In the genomic region with DNA sequence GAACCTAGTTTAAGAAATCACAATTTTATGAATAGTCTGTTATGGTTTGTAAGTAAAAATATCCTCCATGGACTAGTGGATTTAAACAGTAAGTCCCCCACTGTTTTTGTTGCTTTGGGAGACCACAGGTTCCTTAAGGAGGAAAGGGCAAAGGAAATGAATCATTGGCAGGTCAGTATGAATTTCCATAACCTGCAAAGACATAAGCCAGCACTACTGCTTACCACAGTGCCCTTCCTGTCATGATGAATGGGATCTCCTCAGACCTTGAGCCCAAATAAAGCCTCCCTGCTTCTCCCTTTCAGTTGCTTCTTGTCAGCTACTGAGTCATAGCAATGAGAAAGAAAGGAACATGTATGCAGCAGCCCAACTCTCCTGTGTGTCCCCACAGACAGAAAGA, we compare ENCODE assay signal across 22 mouse cellular contexts.
DNase-seq lines count a peak whose midpoint lies in the region; ATAC-seq and TF ChIP-seq lines count a peak whose summit lies in the region.
"Had no signal": no experiment of that assay in that cellular context is flagged by ENCODE, and none has a peak within 500 bp of the region (broad histone marks: within the 10 kb centered on the region; RNA-seq: fewer than 3 reads in every experiment).

No protein-coding gene starts in this region.

- H3K9me3 ChIP-seq in liver, embryonic 12.5 days (replicated peaks), result no peaks in the 10 kb centered on the region
- H3K9me3 ChIP-seq: forebrain, embryonic 10.5 days; heart, embryonic 15.5 days; hindbrain, embryonic 13.5 days; intestine, embryonic 15.5 days had no signal

- no peak overlapping the region for H3K4me3 ChIP-seq in heart, adult 2 months
- no peak overlapping the region for H3K4me3 ChIP-seq in liver, embryonic 12.5 days
- H3K4me3 ChIP-seq: erythroblast, embryonic 14.5 days; forebrain, embryonic 10.5 days; heart, embryonic 15.5 days; hindbrain, embryonic 13.5 days; intestine, embryonic 15.5 days had no signal

- H3K4me2 ChIP-seq in liver, embryonic 12.5 days, result no peak overlapping the region
- H3K4me2 ChIP-seq: heart, embryonic 11.5 days; heart, embryonic 15.5 days; hindbrain, embryonic 13.5 days; intestine, embryonic 15.5 days had no signal

- TF ChIP-seq POLR2A in heart, adult 2 months (IDR thresholded peaks at IDR 0.05; ENCODE audit: insufficient read depth, low read depth, low read length), result no peak

- DNase-seq in heart, adult 11 months, result peak; percentile 27
- no peak for DNase-seq in heart, adult 2 months
- peak; percentile 85 for DNase-seq in 416B (ENCODE audit: low read depth)
- DNase-seq in adrenal gland, postnatal 10 days, result peak; percentile 2
- DNase-seq in forelimb bud, embryonic 11.5 days (ENCODE audit: low read depth, low spot score), result peak; percentile 7
- DNase-seq in cerebellum, adult 9-10 months, result no peak
- DNase-seq: cerebellum, adult 11-12 months; cerebellum, adult 9-11 months; cerebellum, postnatal 36 days; gastrocnemius, postnatal 36 days; heart, adult 18-20 months; heart, postnatal 14 days; kidney, adult 18-20 months had no signal

- no peak for ATAC-seq in liver, embryonic 12.5 days
- ATAC-seq: forebrain, embryonic 14.5 days; intestine, embryonic 15.5 days had no signal

- no peak overlapping the region for H3K9ac ChIP-seq in heart, adult 2 months (ENCODE audit: low read depth, low read length)
- H3K9ac ChIP-seq in liver, embryonic 12.5 days, result no peak overlapping the region
- H3K9ac ChIP-seq: heart, embryonic 15.5 days; hindbrain, embryonic 13.5 days; intestine, embryonic 15.5 days had no signal

- no peak for TF ChIP-seq EP300 in heart, adult 2 months (IDR thresholded peaks at IDR 0.05; ENCODE audit: insufficient read depth, low read depth, low read length)

- H3K79me2 ChIP-seq in heart, adult 2 months (replicated peaks; ENCODE audit: control insufficient read depth, insufficient read depth, low read length), result no peaks in the 10 kb centered on the region

- no peak overlapping the region for H3K27ac ChIP-seq in heart, adult 2 months
- H3K27ac ChIP-seq in liver, embryonic 12.5 days, result no peak overlapping the region
- H3K27ac ChIP-seq: heart, embryonic 15.5 days; hindbrain, embryonic 13.5 days; intestine, embryonic 15.5 days had no signal

- no peaks in the 10 kb centered on the region for H3K36me3 ChIP-seq in heart, adult 2 months (ENCODE audit: control insufficient read depth, insufficient read depth, low read length)
- H3K36me3 ChIP-seq in liver, embryonic 12.5 days, result no peaks in the 10 kb centered on the region
- H3K36me3 ChIP-seq: forebrain, embryonic 10.5 days; heart, embryonic 15.5 days; hindbrain, embryonic 13.5 days; intestine, embryonic 15.5 days had no signal

- no peaks in the 10 kb centered on the region for H3K27me3 ChIP-seq in heart, adult 2 months (ENCODE audit: control insufficient read depth, insufficient read depth, low read length)
- H3K27me3 ChIP-seq in liver, embryonic 12.5 days (replicated peaks), result no peaks in the 10 kb centered on the region
- H3K27me3 ChIP-seq: CH12.LX; heart, embryonic 15.5 days; hindbrain, embryonic 13.5 days; intestine, embryonic 15.5 days had no signal

- H3K4me1 ChIP-seq in heart, adult 2 months (ENCODE audit: control insufficient read depth, insufficient read depth, low read length), result no peaks in the 10 kb centered on the region
- no peaks in the 10 kb centered on the region for H3K4me1 ChIP-seq in liver, embryonic 12.5 days
- H3K4me1 ChIP-seq: heart, embryonic 15.5 days; hindbrain, embryonic 13.5 days; intestine, embryonic 15.5 days had no signal

- no peak for TF ChIP-seq CTCF in heart, adult 2 months (IDR thresholded peaks at IDR 0.05)

- intact Hi-C loops in heart, adult 2 months (cut with DNase I), result no loop called here

Comparison
In these comparisons a context has a peak if more than half of its experiments do, and no peak if none do; other contexts are left out.
1. DNase-seq: peak in heart, adult 11 months (single experiment), 416B (single experiment), adrenal gland, postnatal 10 days (single experiment) and forelimb bud, embryonic 11.5 days (single experiment); none in heart, adult 2 months (0 of 2) and cerebellum, adult 9-10 months (single experiment).